Mouse (Mus musculus) inflammation-experienced regulatory T-cells (primary cell): ENCODE data around the gene Esp23. TPM values are rescaled to one million over a fixed set of nuclear protein-coding genes. Genes with fewer than 3 reads are reported as not detected.

Experiments
- polyA plus RNA-seq, 2 experiments: library from polyadenylated mRNA; unstranded; fragments of 100-300 nt; shearing (Covaris generic); gene quantifications; one replicate each; pipeline ENCODE4 v1.2.1; 2017

Esp23 gene
- polyA plus RNA-seq = not detected

GRCm38 (mm10) chr17:39076937-39077336, at the start of gene Esp23:
Esp23 (minus strand) TSS chr17:39077037.

GRCm38 (mm10) chr17:39095034-39095433, 18.2 kb upstream of the Esp23 start, which contains the start of gene Esp22:
Esp22 (plus strand) TSS chr17:39095334.

GRCm38 (mm10) chr17:39043241-39043640, 33.6 kb downstream of the Esp23 start, which contains the start of gene Gm21903:
Gm21903 (minus strand) TSS chr17:39043341.

GRCm38 (mm10) chr17:39036395-39036794, 40.4 kb downstream of the Esp23 start, which contains the start of gene Esp24:
Esp24 (plus strand) TSS chr17:39036695.

Other genes with a start within 250 kb of the Esp23 start
- not detected for gene Esp24, start 40.3 kb downstream of the Esp23 start, polyA plus RNA-seq
- not detected for gene Gm21903, start 33.7 kb downstream of the Esp23 start, polyA plus RNA-seq
- gene Esp22, start 18.3 kb upstream of the Esp23 start, polyA plus RNA-seq = not detected